Mouse (Mus musculus) spleen, adult 18-20 months (tissue): ENCODE measurements around the gene Ube2g1.
"Not testable (repeated sequence)": the region's sequence is repeated elsewhere in the genome, so short reads cannot be mapped to it uniquely, and the experiment has no call there.

ENCODE experiments used
- DNase-seq, 2 experiments: peaks; one replicate each; pipeline ENCODE4 v3.0.0; 2022; ENCODE audit warnings: mixed read lengths in 2 of 2

Ube2g1 gene

DNA sequence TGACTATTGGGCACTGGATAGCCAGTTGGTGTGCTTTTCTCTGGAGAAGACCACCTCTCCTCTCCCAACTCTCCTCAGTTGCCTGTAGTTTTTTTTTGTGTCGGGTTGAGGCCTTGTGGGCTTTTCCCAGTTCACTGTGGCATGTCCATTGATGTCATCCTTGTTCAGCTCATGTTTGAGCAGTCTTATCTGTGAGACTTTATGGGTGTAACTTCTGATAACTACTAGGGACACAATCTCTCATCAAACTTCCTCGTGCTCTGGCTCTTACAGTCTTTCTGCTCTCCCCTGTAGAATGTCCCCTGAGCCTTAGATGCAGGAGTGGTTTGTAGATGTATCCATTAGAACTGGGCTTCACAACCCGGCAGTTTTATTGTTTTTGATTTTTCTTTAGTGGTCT is 87.9 kb downstream of the Ube2g1 start:
- DNase-seq, result no peak

DNA sequence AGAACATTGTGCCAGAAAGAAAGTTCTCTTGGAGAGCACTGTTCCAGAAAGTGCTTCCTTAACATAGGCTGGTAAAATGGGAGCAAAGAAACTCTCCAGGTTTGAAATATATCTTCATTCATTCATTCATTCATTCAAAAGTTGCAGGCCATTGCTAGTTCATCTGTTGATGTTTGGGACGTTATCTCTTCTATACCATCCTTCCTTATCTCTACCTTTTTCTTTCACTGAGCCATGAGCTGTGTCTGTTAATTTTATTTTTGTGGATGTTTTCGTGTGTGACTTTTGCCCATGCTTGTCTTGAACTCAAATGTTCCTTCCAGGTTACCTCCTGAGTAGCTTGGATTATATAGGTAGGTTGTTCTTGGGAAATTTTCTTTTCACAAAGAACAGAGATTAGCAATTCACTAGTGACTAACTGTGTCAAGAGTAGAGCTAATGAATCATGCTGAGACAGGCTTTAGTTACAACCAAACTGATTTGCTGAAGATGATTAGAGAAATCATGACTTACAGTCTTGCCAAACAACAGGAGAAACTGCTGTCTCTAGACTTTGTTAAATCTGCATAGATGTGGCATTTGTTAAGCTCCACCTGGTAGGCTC is 89.4 kb downstream of the Ube2g1 start:
- DNase-seq, result no peak

GRCm38 (mm10) chr11:72697323-72697722 is 90.2 kb downstream of the Ube2g1 start:
- DNase-seq, result no peak

- DNase-seq, result not testable (repeated sequence)
Measured at GRCm38 (mm10) chr11:72705111-72705510, 98.0 kb downstream of the Ube2g1 start.

DNA sequence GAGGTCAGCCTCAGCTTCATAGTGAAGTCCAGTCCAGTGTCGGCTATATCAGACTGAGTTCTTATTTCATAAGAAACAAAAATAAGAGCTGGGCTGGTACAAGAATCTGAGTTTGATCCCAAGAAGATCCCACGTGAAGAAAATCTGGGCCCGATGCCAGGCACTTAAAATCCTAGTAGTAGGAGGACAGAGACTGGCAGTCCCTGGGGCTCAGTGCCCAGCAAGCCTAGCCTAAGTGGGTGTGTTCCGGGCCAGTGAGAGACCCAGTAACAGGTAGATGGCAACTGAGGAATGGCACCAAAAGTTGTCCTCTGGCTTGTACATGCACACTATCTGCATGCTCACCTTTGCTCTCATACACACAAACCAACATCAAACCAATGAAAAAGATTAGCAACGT is 105.6 kb downstream of the Ube2g1 start:
- no peak for DNase-seq

DNA sequence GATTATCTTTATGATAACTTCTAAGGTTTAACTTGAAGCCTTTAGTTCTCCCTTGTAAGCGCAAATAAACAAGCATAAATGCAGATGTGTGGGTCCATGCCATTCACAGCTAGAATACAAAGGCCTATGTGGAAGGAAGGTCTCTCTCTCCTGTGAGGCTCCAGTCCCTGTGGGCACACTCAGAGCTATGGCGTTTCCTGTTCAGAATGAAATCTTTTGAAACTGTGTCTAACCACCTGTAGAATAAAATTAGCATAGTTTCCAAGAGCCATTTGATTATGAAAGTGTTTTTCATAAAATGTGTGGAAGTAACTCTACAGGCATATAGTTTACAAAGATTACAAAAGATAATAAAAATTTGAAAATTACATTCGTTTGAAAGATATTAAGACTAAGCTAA is 111.1 kb downstream of the Ube2g1 start:
- DNase-seq, result no peak

DNA sequence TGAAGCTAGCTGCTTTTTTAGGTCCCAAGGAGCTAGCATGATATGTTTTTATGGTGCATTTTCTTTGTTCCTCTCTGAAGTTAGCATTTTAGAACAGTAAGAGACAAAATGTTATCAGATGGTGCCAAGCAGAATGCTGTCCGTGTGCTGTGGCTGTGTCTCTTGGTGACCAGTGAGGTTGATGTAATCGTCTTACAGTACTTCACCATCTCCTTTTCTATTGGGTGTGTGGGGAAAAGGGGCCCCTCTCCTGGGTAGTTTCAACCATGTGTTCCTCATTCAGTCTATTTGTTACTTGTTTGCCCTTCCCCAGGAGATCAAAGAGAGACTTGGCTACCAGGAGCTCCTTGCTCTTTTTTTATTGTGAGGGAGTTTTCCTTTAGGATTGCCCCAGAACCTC is 116.1 kb downstream of the Ube2g1 start:
- no peak for DNase-seq

GRCm38 (mm10) chr11:72723871-72724270 is 116.8 kb downstream of the Ube2g1 start:
- no peak for DNase-seq

GRCm38 (mm10) chr11:72726023-72726422 is 118.9 kb downstream of the Ube2g1 start:
- DNase-seq, result no peak

DNA sequence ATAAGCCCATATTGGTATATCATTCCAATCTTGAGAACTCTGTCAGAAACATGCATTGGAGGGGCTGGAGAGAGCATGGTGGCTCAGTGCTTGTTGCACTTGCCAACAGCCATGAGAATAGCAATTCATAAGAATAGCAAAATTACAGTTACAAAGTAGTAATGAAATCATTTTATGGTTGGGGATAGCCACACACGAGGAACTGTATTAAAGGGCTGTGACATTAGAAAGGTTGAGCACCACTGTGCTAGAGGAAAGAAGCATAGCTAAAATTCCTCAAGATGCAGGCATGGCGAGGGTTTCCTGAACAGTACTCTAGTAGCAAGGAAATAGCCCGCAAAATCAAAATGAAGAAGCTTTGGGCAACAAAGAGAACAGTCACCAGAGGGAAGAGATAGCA is 126.7 kb downstream of the Ube2g1 start:
- DNase-seq, result no peak

DNA sequence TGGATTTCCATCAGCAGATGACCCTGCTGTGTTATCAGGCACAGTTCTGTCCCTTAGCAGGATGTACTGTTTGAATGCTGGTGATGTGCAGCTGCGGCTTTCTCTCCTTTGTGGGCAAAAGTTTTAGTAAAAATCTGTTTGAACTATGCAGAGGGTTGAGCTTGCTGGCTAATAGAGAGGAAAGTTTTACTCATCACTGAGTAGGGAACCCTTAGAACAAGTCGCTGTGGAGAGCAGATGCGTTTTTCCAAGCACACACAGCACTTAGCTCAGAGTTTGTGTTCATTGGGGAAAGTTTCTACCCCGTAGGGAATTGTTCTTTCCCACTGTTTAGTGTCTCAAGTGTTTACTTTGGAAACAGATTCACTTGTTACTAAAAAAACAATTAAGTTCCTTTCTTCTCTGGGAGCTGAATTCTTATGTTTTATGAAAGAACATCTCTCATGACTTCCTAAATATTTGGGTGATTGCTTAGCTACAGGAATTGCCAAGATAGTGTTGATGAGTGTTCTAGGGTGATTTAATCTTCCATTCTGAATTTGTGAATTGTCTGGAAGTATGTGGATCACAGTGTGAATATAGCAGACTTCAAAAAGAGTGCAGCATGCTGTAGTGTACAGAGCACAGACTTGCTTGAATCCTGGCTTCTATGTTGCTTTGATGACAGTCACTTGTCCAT is 127.9 kb downstream of the Ube2g1 start:
- DNase-seq, result no peak

GRCm38 (mm10) chr11:72735519-72735860 is 128.4 kb downstream of the Ube2g1 start:
- DNase-seq, result no peak
